Mouse (Mus musculus): ENCODE measurements around the gene Hoxb7.
A peak's percentile ranks its signal among the peaks of the same experiment; 100 is the strongest.

Hoxb7 gene

DNA sequence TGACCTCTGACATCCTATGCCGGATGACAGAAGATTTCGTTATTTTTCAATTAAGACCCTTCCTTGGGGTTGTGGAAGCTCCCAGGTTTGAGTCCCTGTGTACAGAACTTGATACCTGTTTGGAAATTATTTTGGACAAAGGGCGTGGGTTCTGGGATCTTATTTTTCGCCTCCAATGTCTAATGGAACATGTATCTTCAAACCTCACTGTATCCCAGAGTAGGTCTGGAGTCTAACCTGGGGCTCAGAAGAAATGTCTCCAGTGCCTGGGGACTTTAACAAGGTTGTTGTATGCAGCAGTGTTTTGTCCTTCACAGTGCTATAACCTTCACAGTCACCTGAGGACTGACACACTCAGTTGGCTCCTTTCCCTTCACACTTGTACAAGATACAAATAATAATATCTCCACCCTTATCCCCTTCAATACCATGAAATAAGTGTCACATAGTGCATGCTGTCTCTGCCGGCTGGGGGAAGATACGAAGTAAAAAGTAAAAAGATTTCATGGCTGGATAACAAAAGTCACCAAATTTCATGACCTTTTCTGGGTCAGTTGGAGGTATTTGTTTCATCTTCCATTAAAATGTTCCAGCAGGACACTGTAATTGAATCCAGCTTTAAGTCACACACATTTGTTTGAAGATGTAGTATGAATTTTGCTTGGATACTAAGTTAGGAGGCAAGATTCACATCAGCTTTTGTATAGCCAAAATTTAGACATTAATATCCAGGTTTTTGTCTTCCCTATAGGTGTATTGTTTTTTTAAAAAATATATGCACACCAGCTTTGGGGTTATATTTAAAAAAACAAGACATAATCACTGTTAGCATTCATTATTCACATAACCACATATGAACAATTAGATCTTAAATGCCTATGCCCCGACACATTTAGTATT is 19.2 kb upstream of the Hoxb7 start:
- peak; percentile 5 to 42 for DNase-seq (ENCODE audit: inconsistent age in 2 of 2, low spot score in 1 of 2)

DNA sequence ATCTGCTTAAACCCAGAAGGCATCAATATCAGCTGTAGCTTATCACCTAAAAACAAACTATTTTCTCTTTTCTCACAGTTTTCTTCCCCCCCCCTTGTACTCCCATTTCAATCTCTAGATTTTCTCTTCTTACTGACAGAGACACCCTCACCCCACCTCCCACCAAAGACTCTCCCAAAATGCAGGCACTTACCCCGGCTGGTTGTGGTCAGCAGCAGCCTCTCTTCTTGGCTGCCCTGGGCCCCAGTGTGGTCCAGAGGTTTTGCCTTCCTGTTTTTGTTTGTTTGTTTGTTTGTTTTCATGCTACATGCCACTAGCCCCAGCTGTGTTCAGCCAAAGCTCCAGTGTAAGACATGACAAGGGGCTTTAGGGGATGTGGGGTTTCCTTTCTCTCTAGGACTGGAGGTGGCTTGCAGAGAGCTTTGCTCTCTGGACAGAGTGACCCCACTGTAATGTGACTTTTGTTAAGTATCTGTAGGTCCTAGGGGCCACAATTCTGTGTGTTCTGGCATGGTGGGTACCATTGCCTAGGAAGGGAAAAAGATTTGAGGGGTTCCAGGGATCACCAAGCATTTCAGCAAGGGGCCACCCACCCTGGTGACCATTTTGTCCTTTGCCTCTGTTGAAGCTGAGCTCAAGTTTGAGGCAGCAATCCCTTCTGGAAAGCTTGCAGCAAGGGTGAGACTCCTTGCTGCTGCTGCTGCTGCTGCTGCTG is 18.2 kb upstream of the Hoxb7 start:
- peak; percentile 9 to 52 for DNase-seq (ENCODE audit: inconsistent age in 2 of 2, low spot score in 1 of 2)

DNA sequence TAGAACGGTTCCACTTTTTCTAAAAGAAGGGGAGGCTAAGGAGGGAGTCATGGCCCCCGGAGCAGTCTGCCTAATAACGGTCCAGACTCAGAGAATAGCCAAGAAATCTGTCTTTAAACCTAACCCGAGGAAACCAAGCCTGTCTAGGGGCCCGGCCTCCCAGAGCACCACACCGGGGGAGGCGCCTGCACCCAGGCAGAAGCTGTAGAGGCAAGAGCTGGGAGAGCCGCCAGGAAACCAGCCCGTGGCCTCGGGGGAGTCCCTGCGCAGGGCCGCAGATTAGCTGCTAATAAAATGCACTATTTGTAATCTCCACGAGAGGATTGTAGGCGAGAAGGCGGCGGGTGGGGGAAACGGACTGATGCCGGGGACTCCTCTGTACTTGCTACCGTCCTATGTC is 16.6 kb upstream of the Hoxb7 start:
- peak; percentile 93 to 97 for DNase-seq (ENCODE audit: inconsistent age in 2 of 2, low spot score in 1 of 2)

DNA sequence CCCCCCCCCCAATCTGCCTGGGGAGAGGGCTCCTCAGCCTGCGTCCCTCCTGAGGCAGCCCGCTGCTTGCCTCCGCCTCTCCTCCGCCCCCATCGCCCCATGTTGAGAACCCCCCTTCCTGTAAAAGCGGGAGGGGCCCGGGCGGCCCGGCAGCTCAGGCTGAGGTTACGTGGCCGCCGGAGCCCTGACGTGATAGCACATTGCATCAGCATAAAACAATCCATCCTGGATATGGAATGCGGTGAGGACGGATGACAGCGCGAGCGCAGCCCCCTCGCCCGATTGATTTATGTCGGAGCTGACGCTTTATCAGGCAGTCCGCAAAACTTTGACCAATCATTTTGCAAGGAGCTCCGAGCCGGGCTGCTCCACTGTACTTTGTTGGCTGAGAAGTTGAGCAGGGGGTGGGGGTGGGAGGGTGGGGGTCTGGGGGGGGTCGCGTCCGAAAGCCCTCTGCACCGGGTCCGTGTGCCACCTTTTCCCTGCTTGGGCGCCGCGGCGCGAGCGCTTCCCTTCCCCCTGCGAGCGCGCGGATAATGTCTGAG is 15.4 kb upstream of the Hoxb7 start, which contains the start of gene Hoxb9:
Gene Hoxb9, plus strand, starts transcription at position 462 of the 545 bp plus-strand sequence.
- DNase-seq (ENCODE audit: inconsistent age in 2 of 2, low spot score in 1 of 2) = peak; percentile 97

DNA sequence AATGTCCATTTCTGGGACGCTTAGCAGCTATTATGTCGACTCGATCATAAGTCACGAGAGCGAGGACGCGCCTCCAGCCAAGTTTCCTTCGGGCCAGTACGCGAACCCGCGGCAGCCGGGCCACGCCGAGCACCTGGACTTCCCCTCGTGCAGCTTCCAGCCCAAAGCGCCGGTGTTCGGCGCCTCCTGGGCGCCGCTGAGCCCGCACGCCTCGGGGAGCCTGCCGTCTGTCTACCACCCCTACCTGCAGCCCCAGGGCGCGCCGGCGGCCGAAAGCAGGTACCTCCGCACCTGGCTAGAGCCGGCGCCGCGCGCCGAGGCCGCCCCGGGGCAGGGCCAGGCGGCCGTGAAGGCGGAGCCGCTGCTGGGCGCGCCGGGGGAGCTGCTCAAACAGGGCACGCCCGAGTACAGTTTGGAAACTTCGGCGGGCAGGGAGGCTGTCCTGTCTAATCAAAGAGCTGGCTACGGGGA is 14.8 kb upstream of the Hoxb7 start:
- DNase-seq (ENCODE audit: inconsistent age in 2 of 2, low spot score in 1 of 2) = peak; percentile 84 to 94

DNA sequence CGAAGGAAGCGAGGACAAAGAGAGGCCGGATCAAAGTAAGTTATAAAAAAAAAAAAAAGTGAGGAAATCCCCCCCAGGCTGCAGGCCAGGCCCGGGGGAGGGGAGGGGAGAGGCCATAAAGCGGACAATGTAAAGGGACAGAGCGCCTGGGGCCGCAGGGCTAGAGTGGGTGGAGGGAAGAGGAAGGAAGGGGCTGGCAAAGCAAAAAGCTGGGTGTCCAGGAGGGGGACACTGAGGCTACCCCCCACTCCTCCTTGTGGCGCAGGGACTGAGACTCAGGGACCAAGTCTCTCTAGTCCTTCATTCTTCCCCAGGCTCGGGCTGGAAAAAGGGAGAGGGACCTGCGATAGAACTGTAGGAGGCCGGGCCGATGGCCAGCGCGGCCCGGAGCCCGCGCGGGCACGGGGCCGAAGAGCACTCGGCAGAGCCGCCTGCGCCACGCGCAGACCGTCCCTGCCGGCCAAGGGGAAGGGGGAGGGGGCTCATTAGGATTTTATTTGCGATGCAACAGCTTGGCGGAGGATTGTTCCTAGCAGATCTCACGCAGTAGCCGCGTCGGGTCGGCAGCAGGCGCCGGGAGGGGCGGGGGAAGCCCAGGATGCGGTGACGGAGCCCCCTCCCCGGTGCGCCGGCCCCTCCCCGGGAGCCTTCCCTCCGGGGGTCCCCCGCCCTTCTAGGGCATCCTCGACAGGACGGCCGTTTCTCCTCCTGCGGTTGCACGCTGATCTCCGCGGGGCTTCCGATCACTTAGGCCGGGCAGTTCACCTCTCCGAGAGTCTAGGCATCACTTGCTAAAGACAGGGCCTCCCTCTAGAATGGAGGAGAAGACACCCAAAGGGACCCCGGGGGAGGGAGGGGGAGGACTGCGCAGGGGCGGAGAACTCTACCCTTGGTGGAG is 14.2 kb upstream of the Hoxb7 start:
- peak in 1 of 2 experiments; percentile 79 for DNase-seq (ENCODE audit: inconsistent age in 2 of 2, low spot score in 1 of 2)

DNA sequence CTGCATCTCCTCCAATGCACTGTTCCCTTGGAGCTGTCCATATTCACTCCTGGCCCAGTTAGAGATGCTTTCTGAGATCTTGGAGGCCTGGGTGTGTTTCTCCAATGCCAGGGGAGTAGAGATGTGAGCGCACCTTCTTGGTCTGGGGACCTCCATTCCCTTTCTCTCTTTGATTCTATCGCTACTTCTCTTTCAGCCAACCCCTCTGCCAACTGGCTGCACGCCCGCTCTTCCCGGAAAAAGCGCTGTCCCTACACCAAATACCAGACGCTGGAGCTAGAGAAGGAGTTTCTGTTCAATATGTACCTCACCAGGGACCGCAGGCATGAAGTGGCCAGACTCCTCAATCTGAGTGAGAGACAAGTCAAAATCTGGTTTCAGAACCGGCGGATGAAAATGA is 12.0 kb upstream of the Hoxb7 start:
- no peak for DNase-seq (ENCODE audit: inconsistent age in 2 of 2, low spot score in 1 of 2)

DNA sequence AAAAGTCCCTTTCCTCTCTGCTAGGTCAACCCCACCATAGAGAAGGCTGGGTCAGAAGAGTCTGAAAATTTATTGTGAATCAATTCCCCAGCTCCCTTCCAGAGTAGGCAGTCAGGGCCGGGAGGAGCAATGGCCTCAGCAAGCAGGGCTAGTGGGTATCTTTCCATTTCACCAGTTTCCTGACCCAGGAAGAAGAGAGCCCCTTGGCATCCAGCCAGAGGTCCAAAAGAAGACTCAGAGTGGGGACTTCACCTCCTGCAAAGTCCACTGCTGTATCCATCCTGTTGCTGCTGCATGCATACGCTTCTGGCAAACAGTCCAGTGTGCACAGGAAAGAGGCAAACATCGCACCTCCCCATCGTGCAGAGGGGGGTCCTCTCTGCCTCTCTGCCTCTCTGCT is 10.5 kb upstream of the Hoxb7 start:
- peak in 1 of 2 experiments; percentile 70 for DNase-seq (ENCODE audit: inconsistent age in 2 of 2, low spot score in 1 of 2)

DNA sequence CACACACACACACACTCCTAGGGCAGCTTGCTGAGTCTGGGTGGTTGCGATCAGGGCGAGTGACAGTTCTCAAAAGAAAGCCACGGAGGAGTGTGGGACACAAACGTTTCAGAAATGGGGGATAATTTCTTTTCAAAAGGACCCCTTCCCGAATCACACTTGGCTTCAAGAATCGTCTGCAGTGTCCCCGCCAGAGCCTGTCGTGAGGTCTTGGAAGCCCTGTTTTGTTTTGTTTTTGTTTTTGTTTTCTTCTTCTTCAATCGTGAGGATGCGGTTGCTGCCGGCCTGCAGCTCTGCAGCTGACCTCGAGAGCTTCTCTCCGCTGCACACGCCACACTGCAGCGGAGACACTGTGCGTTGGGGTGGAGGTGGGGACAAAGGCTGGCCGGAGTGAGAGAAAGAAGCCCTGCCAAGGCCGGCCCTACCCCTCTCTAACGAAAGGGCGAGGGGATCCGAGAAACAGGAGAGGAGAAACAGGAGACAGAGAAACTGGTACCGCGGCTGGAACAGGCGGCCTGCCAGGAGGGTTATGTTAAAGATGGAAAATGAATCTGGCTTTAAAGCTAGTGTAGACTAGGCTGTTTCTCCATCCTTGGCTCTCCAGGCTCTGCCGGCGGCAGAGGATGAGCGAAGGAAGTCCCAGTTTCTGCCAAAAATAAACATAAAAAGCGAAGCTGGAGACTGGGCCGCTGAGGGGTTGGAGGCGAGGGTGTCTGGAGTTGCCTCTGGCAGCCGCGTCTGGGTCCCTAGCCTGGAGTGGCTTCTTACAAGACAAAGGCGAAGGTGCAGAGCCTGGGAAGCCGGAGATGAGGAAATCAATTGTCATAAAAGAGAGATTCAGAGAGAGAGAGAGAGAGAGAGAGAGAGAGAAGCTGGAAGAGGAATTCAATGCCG is 9.0 kb upstream of the Hoxb7 start:
- DNase-seq (ENCODE audit: inconsistent age in 2 of 2, low spot score in 1 of 2) = peak in 1 of 2 experiments; percentile 75

DNA sequence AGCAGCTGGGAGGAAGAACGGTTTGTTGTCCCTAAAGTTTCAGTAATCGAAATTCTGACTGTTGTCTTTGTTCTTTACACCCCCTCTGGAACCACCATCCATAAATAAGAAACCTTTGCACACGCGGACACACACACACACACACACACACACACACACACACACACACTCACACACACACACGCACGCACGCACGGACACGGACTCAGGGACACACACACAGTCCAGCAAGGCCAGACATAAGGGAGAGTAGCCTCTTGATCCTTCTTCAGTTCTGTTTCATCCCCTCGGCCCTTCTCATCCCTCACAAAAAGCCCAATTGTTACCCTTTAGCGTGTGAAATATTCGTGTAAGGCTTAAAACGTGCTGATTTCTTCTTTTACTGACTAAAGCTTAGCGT is 8.1 kb upstream of the Hoxb7 start:
- DNase-seq (ENCODE audit: inconsistent age in 2 of 2, low spot score in 1 of 2) = no peak

DNA sequence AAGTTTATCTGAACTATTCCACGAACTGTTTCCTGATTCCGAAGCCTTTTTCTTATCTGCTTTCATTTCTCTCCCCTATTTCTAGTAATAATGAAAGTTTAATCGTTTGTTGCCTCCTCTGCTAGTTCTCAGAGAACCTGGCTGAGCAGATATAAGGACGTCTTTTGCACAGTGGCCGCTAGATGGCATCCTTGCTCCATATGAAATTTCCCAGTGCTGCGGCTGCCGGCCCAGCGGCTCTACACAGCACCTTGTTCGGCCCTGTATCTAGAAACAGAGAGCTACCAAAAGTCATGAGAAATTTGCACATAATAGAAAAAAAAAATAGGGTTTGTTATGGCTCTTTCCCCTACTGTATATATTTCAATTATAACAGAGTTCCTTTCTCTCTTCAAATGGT is 7.7 kb upstream of the Hoxb7 start:
- peak in 1 of 2 experiments; percentile 94 for DNase-seq (ENCODE audit: inconsistent age in 2 of 2, low spot score in 1 of 2)

DNA sequence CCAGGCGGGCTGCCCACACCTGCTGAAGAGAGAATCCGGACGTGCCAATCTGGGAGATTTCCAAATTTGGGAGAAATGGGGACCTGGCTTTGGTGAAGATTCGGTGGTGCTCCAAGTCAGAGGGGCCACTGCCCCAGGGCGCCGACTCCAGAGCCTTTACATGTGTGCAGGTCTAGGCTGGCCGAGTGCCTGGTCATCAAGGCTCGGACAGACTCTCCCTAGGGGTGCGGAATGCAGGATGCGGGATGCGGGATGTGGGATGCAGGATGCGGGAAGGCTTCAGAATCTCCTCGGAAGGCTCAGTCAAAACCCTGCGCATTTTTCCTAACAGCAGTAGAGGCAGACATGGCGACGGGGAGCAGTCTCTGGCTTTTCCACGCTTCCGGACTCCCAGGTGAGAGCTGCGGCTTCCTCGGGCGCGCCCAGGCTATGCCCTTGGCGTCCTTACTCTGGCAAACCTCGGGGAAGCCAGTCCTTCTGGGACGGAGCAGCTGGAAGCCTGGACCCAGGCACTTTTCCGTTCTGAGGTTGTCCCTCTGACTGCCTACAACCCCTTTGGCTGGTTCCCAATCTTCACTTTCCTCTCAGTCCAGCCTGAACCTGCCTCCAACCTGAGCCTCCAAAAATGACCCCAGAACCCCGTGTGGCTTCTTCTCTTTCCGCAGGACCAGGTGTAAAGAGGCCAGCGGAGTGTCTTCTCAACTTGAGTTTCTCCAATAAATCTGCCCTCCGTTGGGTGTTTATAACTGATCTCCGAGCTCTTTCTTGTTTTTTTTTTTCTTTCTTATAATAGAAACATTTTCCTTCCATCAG is 6.8 kb upstream of the Hoxb7 start:
- peak in 1 of 2 experiments; percentile 71 for DNase-seq (ENCODE audit: inconsistent age in 2 of 2, low spot score in 1 of 2)

DNA sequence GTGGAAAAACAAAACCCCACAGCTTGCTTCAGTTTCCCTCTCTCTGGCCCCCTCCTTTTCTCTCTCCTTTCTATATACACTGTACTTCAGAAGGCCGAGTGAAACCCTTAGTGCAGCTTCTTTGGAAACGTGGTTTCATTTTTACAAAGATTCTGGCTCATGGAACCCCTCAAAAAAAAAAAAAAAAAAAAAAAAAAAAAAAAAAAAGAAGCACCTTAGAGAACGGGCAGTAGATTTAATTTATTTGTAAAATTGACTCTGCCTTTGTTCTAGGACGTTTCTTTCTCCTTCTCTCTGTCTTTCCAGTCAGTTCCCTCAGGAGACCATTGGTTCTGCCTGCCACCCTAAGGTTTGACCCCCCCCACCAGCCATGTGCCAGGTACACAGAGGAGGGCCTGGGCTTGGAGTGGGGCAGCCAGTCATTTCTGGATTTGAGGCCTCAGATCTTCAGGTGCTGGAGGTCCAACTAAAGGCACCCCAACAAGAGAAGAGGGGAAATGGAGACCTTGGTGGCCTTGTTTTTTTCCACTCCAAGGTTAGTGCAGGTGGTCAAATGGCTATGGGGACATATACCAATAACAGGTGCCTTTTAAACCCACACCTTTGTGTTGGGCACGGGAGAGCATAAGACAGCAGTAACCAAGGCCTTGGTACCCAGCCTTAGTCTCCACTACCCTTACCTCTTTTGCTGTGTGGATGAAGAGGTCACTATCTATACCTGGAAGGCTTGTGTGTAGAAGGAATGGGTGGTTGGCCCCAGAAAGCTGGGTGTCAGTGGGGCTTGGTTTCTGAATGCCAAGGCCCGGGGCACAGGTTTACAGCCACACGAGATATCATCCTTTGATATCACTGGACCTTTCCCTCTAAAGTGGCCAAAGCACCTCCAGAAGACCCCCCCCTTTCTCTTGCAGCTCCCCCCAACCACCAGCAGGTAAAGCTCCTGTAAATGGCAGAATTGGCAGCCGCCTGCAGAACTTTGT is 5.7 kb upstream of the Hoxb7 start:
- DNase-seq (ENCODE audit: inconsistent age in 2 of 2, low spot score in 1 of 2) = peak; percentile 60 to 76

DNA sequence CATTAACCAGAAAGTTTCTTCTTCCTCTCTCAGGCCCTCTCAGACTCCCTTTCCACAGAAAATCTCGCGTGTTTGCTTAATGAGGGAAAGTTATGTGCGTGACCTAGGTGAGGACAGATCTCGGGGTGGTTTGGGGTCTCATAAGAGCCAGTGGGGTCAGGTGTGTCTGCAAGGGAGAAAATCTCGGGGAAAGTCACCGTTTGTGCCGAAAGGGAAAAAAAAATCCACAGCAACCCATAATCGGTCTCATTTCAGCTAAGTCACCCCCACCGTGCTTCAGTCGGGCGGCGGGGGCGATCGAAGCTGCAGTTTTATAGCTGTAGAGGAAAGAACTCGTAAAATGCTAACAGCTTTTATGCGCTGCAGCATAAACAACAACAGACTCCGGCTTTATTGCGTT is 5.0 kb upstream of the Hoxb7 start:
- DNase-seq (ENCODE audit: inconsistent age in 2 of 2, low spot score in 1 of 2) = no peak

DNA sequence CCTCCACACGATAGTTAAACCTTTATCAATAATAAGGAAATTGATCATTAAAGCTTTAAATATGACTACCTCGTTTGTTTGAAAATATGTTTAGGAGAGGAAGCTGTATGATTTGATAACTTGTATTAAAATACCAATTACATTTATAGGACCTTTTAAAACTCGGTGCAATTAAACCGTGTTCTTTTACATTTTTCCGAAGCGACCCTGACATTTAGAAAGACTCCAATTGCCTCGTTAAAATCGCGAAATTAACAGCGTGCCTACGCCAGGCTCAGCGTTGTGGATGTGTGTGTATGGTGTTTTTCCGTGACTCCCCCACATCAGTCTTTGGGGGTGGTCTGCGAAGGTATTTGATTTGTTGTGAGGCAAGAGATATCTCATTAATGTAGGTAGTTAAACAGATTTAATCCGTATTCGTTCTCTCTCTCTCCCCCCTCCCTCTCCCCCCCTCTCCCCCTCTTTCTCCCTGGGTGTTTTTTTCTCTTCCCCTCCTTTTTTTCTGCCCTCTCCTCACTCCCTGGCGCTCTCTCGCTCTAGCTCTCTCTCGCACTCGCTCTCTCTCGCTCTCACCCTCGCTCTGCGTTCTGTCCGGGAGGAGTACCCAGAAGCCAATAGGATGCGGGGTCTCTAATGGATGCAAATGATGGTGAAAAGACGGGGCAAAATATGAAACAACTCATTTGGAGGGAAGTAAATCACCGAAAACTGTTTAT is 4.4 kb upstream of the Hoxb7 start, which contains the start of gene Hoxb8:
Gene Hoxb8, plus strand, starts transcription at position 51 of the 716 bp plus-strand sequence.
- DNase-seq (ENCODE audit: inconsistent age in 2 of 2, low spot score in 1 of 2) = peak; percentile 68 to 78

DNA sequence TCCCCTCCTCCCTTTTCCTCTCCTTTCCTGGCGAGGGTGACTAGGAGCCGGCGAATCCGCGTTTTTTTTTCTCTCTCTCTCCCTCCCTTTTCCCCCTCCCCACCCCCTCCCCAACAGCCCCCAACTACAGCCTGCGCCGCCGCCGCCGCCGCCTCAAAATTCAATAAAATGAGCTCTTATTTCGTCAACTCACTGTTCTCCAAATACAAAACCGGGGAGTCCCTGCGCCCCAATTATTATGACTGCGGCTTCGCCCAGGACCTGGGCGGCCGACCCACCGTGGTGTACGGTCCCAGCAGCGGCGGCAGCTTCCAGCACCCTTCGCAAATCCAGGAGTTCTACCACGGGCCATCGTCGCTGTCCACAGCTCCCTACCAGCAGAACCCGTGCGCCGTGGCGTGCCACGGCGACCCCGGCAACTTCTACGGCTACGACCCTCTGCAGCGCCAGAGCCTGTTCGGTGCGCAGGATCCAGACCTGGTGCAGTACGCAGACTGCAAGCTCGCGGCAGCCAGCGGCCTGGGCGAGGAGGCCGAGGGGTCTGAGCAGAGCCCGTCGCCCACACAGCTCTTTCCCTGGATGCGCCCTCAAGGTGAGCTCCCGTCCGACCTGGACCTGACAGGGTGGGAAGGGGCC is 3.5 kb upstream of the Hoxb7 start:
- peak; percentile 63 to 79 for DNase-seq (ENCODE audit: inconsistent age in 2 of 2, low spot score in 1 of 2)
